Mouse (Mus musculus) WW6 (cell line): ENCODE measurements around the gene Trmt112.
"Not testable (repeated sequence)": the region's sequence is repeated elsewhere in the genome, so short reads cannot be mapped to it uniquely, and the experiment has no call there.

Experiments
- DNase-seq: peaks from one replicate; pipeline ENCODE4 v3.0.0-alpha.2; 2013; ENCODE audit warnings: low read depth, low spot score

Gene Trmt112

GRCm38 (mm10) chr19:6909507-6910289, at the start of gene Trmt112, which contains the start of gene Prdx5:
TSS of gene Trmt112 (plus strand) at chr19:6909698.
TSS of gene Prdx5 (minus strand) at chr19:6910106.
- peak; percentile 86 for DNase-seq

GRCm38 (mm10) chr19:6859971-6860370, 49.5 kb upstream of the Trmt112 start:
- no peak for DNase-seq

GRCm38 (mm10) chr19:6860706-6861105, 48.8 kb upstream of the Trmt112 start:
- DNase-seq = no peak

- no peak for DNase-seq
Observed at GRCm38 (mm10) chr19:6861451-6861850, 48.0 kb upstream of the Trmt112 start.

GRCm38 (mm10) chr19:6869355-6869754, 40.1 kb upstream of the Trmt112 start:
- DNase-seq = no peak

- no peak for DNase-seq
Observed at GRCm38 (mm10) chr19:6871574-6872271, 37.8 kb upstream of the Trmt112 start.

- DNase-seq = no peak
Observed at GRCm38 (mm10) chr19:6872701-6873100, 36.8 kb upstream of the Trmt112 start.

- DNase-seq = no peak
Observed at GRCm38 (mm10) chr19:6874257-6874656, 35.2 kb upstream of the Trmt112 start.

GRCm38 (mm10) chr19:6875834-6876233, 33.7 kb upstream of the Trmt112 start:
- no peak for DNase-seq

GRCm38 (mm10) chr19:6876799-6877198, 32.7 kb upstream of the Trmt112 start:
- no peak for DNase-seq

- DNase-seq = no peak
Observed at GRCm38 (mm10) chr19:6877965-6878364, 31.5 kb upstream of the Trmt112 start.

GRCm38 (mm10) chr19:6892512-6892911, 17.0 kb upstream of the Trmt112 start:
- DNase-seq = no peak

GRCm38 (mm10) chr19:6893731-6894451, 15.6 kb upstream of the Trmt112 start:
- no peak for DNase-seq

GRCm38 (mm10) chr19:6895608-6896305, 13.7 kb upstream of the Trmt112 start:
- not testable (repeated sequence) for DNase-seq

- DNase-seq = no peak
Observed at GRCm38 (mm10) chr19:6899641-6900040, 9.9 kb upstream of the Trmt112 start.

GRCm38 (mm10) chr19:6903031-6903430, 6.5 kb upstream of the Trmt112 start:
- DNase-seq = no peak

GRCm38 (mm10) chr19:6904846-6905245, 4.7 kb upstream of the Trmt112 start:
- no peak for DNase-seq

- DNase-seq = no peak
Observed at GRCm38 (mm10) chr19:6905498-6906159, 3.9 kb upstream of the Trmt112 start.

GRCm38 (mm10) chr19:6906199-6906598, 3.3 kb upstream of the Trmt112 start:
- no peak for DNase-seq

GRCm38 (mm10) chr19:6907094-6907493, 2.4 kb upstream of the Trmt112 start:
- DNase-seq = no peak
